ENCODE assay signal across 8 mouse cellular contexts in the genomic region with DNA sequence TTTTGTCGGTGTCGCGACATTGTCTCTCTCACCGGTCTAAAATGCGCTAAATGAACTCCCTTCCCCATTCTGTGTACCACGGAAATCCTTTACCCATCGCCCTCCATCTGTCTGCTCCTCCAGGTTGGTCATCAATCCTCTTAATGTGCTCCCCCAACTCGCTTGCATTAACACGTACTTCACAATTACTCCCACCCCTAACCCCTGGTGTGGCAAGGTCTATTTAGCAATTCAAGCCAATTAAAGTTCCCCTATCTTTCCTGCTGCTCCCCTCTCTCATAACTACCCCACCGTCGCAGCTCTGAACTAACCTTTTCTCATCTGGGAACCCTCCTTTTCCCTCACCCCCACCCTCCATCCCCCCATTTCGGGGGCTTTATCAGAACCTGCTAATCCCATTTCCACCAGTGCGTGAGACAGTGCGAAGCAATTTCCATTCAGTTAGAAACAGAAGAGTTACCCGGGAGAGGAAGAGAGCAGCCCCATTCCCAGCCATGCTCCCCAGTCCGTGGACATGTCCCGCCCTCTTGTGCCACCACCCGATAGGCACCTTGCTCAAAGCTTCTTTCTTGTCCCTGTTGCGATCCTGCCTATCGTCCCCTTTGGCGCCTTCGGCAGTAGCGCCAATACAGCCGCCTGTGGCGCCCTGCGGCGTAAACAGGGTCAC. TPM values are rescaled to one million over a fixed set of nuclear protein-coding genes. Genes with fewer than 3 reads are reported as not detected.
A peak's percentile ranks its signal among the peaks of the same experiment; 100 is the strongest.
DNase-seq lines count a peak whose midpoint lies in the region; ATAC-seq and TF ChIP-seq lines count a peak whose summit lies in the region.

No protein-coding gene starts in this region.

- peak; percentile 84 for ATAC-seq in frontal cortex, adult (ENCODE audit: low TSS enrichment)
- ATAC-seq in limb, embryonic 15.5 days (ENCODE audit: insufficient number of reproducible peaks, low FRiP score, low TSS enrichment, low read depth) = peak; percentile 25; the same call in 1 of the 2 replicates
- ATAC-seq in stomach, embryonic 15.5 days (ENCODE audit: insufficient read depth, low FRiP score, low read depth) = peak; percentile 83

- H3K36me3 ChIP-seq in thymus, adult 2 months (ENCODE audit: control insufficient read depth, insufficient read depth, low read length) = no peaks in the 10 kb centered on the region
- H3K36me3 ChIP-seq in limb, embryonic 15.5 days = no peaks in the 10 kb centered on the region
- H3K36me3 ChIP-seq in stomach, embryonic 15.5 days = no peaks in the 10 kb centered on the region

- peak overlapping the region; percentile 33; the same call in 1 of the 2 replicates for H3K9ac ChIP-seq in limb, embryonic 15.5 days
- H3K9ac ChIP-seq in stomach, embryonic 15.5 days = 0 out of 2 replicates have a peak overlapping the region, but pooled peaks have one; percentile 29

- peak overlapping the region; percentile 98 for H3K4me3 ChIP-seq in thymus, adult 2 months (ENCODE audit: control insufficient read depth, insufficient read depth, low read length)
- H3K4me3 ChIP-seq in limb, embryonic 15.5 days = peak overlapping the region; percentile 57
- H3K4me3 ChIP-seq in stomach, embryonic 15.5 days (replicated peaks) = peak overlapping the region; percentile 57

- peak overlapping the region; percentile 56 for H3K4me2 ChIP-seq in limb, embryonic 15.5 days
- H3K4me2 ChIP-seq in stomach, embryonic 15.5 days = peak overlapping the region; percentile 63

- H3K27ac ChIP-seq in thymus, adult 2 months (ENCODE audit: control insufficient read depth, insufficient read depth, low read length) = peak overlapping the region; percentile 97
- peak overlapping the region; percentile 80 for H3K27ac ChIP-seq in limb, embryonic 15.5 days
- H3K27ac ChIP-seq in stomach, embryonic 15.5 days = peak overlapping the region; percentile 85

- WGBS in thymus, adult 2 months = 2% methylated on average over 27 of the region's 27 CpGs
- 20% methylated on average over 27 of the region's 27 CpGs for WGBS in limb, embryonic 15.5 days
- WGBS in stomach, embryonic 15.5 days = 10% methylated on average over 27 of the region's 27 CpGs

- H3K4me1 ChIP-seq in thymus, adult 2 months (replicated peaks; ENCODE audit: control insufficient read depth, insufficient read depth, low read length) = peaks cover 3% of the 10 kb centered on the region
- no peaks in the 10 kb centered on the region for H3K4me1 ChIP-seq in limb, embryonic 15.5 days
- H3K4me1 ChIP-seq in stomach, embryonic 15.5 days = no peaks in the 10 kb centered on the region

- no peak for DNase-seq in frontal cortex, postnatal 25 days (ENCODE audit: low spot score in 2 of 2)
- peak; percentile 3 for DNase-seq in thymus, adult 2 months
- no peak for DNase-seq in thymus, postnatal 4 days
- DNase-seq in thymus, postnatal 10 days (ENCODE audit: low spot score in 2 of 2) = no peak
- DNase-seq in left cerebral cortex, adult 9 months (ENCODE audit: low spot score in 2 of 2) = no peak

- no peak for TF ChIP-seq CTCF in thymus, adult 2 months (IDR thresholded peaks at IDR 0.05; ENCODE audit: borderline replicate concordance, control insufficient read depth, extremely low read depth, insufficient read depth, low read length, poor library complexity)

- no peak for TF ChIP-seq POLR2A in thymus, adult 2 months (IDR thresholded peaks at IDR 0.05; ENCODE audit: control insufficient read depth, extremely low read depth, insufficient read depth, low read length, poor library complexity)

- no peaks in the 10 kb centered on the region for H3K9me3 ChIP-seq in limb, embryonic 15.5 days
- H3K9me3 ChIP-seq in stomach, embryonic 15.5 days = no peaks in the 10 kb centered on the region

- no peaks in the 10 kb centered on the region for H3K27me3 ChIP-seq in thymus, adult 2 months (ENCODE audit: control insufficient read depth, insufficient read depth, low read length)
- H3K27me3 ChIP-seq in limb, embryonic 15.5 days = no peaks in the 10 kb centered on the region
- no peaks in the 10 kb centered on the region for H3K27me3 ChIP-seq in stomach, embryonic 15.5 days (replicated peaks)

RNA-seq across cellular contexts. Expression of gene Upf3b, which starts 0.5 kb away (rescaled TPM):
- 4.8 and 5.0 TPM in 2 replicates for polyA plus RNA-seq in thymus, adult 2 months (2012; rRNA removed)
- 14.9 and 15.0 TPM in 2 replicates for polyA plus RNA-seq in limb, embryonic 15.5 days (2015; fragmentation: Nextera tagmentation; extraction: Ambion mirVana)
- 22.3 and 23.6 TPM in 2 replicates for polyA plus RNA-seq in stomach, embryonic 15.5 days (2015; fragmentation: Nextera tagmentation; extraction: Ambion mirVana)

RNA-seq across cellular contexts. Expression of gene Nkap, which starts 16.9 kb away (rescaled TPM):
- polyA plus RNA-seq in thymus, adult 2 months (2012; rRNA removed) = 5.9 and 6.8 TPM in 2 replicates
- polyA plus RNA-seq in limb, embryonic 15.5 days (2015; fragmentation: Nextera tagmentation; extraction: Ambion mirVana) = 13.8 and 14.4 TPM in 2 replicates
- 14.1 and 14.6 TPM in 2 replicates for polyA plus RNA-seq in stomach, embryonic 15.5 days (2015; fragmentation: Nextera tagmentation; extraction: Ambion mirVana)

RNA-seq across cellular contexts. Expression of gene Rpl39, which starts 24.5 kb away (rescaled TPM):
- polyA plus RNA-seq in thymus, adult 2 months (2012; rRNA removed) = 98.5 and 123 TPM in 2 replicates
- polyA plus RNA-seq in limb, embryonic 15.5 days (2015; fragmentation: Nextera tagmentation; extraction: Ambion mirVana) = 405 and 591 TPM in 2 replicates
- polyA plus RNA-seq in stomach, embryonic 15.5 days (2015; fragmentation: Nextera tagmentation; extraction: Ambion mirVana) = 527 and 550 TPM in 2 replicates

RNA-seq across cellular contexts. Expression of gene Akap14, which starts 59.0 kb away (rescaled TPM):
- 0.06 and 0.13 TPM in 2 replicates for polyA plus RNA-seq in thymus, adult 2 months (2012; rRNA removed)
- polyA plus RNA-seq in limb, embryonic 15.5 days (2015; fragmentation: Nextera tagmentation; extraction: Ambion mirVana) = not detected in 2 replicates
- 0.06 TPM in 1 of 2 replicates, not detected in the other for polyA plus RNA-seq in stomach, embryonic 15.5 days (2015; fragmentation: Nextera tagmentation; extraction: Ambion mirVana)

Comparison
In these comparisons a context has a peak if more than half of its experiments do, and no peak if none do; other contexts are left out.
1. ATAC-seq: peak in every context shown above with its lines; median percentile 84 in frontal cortex, adult; 83 in stomach, embryonic 15.5 days; 25 in limb, embryonic 15.5 days.